Mouse (Mus musculus) CH12.LX (cell line): ENCODE measurements around the gene Arfip1. TPM values are rescaled to one million over a fixed set of nuclear protein-coding genes. Genes with fewer than 3 reads are reported as not detected.
"Not testable (repeated sequence)": the region's sequence is repeated elsewhere in the genome, so short reads cannot be mapped to it uniquely, and the experiment has no call there.

ENCODE experiments used
- DNase-seq: peaks from one replicate; pipeline ENCODE4 v3.0.0-alpha.2; 2013; ENCODE audit errors: extremely low read depth
- H3K27ac ChIP-seq: 2 replicates; pipeline ENCODE4 v1.5.1; 2012; ENCODE audit warnings: low read depth, mild to moderate bottlenecking, control low read depth, moderate library complexity; ENCODE audit not compliant: insufficient read depth
- H3K27me3 ChIP-seq: replicated peaks from 2 replicates; pipeline ENCODE3; 2012; ENCODE audit warnings: inconsistent platforms
- H3K36me3 ChIP-seq, 2 experiments: replicated peaks in 1 of 2; 2 replicates each; pipeline versions ENCODE3 to v1.6.1; 2012; ENCODE audit warnings: inconsistent platforms in 1 of 2, low read length in 1 of 2, mild to moderate bottlenecking in 1 of 2, mixed read lengths in 1 of 2, moderate library complexity in 1 of 2; ENCODE audit not compliant: control insufficient read depth in 1 of 2, insufficient read depth in 1 of 2
- H3K4me1 ChIP-seq, 2 experiments: 2 replicates each; pipeline ENCODE4 v1.6.1; 2012; ENCODE audit warnings: inconsistent platforms in 1 of 2, moderate library complexity in 1 of 2; ENCODE audit not compliant: insufficient read depth in 2 of 2, control insufficient read depth in 1 of 2
- H3K4me2 ChIP-seq: 2 replicates; pipeline ENCODE4 v1.6.1; 2012; ENCODE audit warnings: low read depth, mild to moderate bottlenecking, control low read depth; ENCODE audit not compliant: poor library complexity, insufficient read depth, severe bottlenecking
- H3K4me3 ChIP-seq, 3 experiments: fragments of 150-350 bp in 1 of 3; sonication (generic) in 1 of 3; replicated peaks in 1 of 3; 2 replicates each; pipeline versions ENCODE3 to v1.5.1; 2011 to 2012; ENCODE audit warnings: low read depth in 2 of 3, low read length in 2 of 3, mild to moderate bottlenecking in 2 of 3, moderate library complexity in 2 of 3, control low read depth in 1 of 3, improper control_type of control experiment in 1 of 3, inconsistent platforms in 1 of 3, mixed read lengths in 1 of 3; ENCODE audit not compliant: poor library complexity in 1 of 3
- H3K79me2 ChIP-seq: replicated peaks from 2 replicates; pipeline ENCODE4 v1.6.1; 2012; ENCODE audit warnings: mild to moderate bottlenecking, moderate library complexity; ENCODE audit not compliant: control insufficient read depth, poor library complexity, insufficient read depth, severe bottlenecking; ENCODE audit errors: extremely low read depth
- H3K9ac ChIP-seq: 2 replicates; pipeline ENCODE4 v1.6.1; 2012; ENCODE audit warnings: low read depth, mild to moderate bottlenecking, control low read depth, moderate library complexity; ENCODE audit not compliant: insufficient read depth
- H3K9me3 ChIP-seq: replicated peaks from 2 replicates; pipeline ENCODE3; 2012; ENCODE audit warnings: low read length, inconsistent platforms, mixed read lengths
- BHLHE40 ChIP-seq: IDR thresholded peaks from 2 replicates; pipeline ENCODE4 v1.6.1; 2011; ENCODE audit warnings: mild to moderate bottlenecking, low read depth, low read length, improper control_type of control experiment
- CTCF ChIP-seq, 2 experiments: IDR thresholded peaks in 1 of 2; conservative IDR thresholded peaks in 1 of 2; 2 replicates each; pipeline ENCODE4 v1.5.1; 2011 to 2012; ENCODE audit warnings: low read depth in 2 of 2, low read length in 2 of 2, improper control_type of control experiment in 1 of 2, inconsistent platforms in 1 of 2, mild to moderate bottlenecking in 1 of 2, moderate library complexity in 1 of 2
- ELF1 ChIP-seq: IDR thresholded peaks from 2 replicates; pipeline ENCODE4 v1.6.1; 2014; ENCODE audit warnings: low read depth, mild to moderate bottlenecking, inconsistent platforms, low read length, improper control_type of control experiment
- ETS1 ChIP-seq: conservative IDR thresholded peaks from 2 replicates; pipeline ENCODE4 v1.6.1; 2012; ENCODE audit warnings: low read depth, mild to moderate bottlenecking, inconsistent platforms, low read length, improper control_type of control experiment, moderate library complexity
- IRF4 ChIP-seq: IDR thresholded peaks from 2 replicates; pipeline ENCODE4 v1.6.1; 2014; ENCODE audit warnings: low read depth, mild to moderate bottlenecking, inconsistent platforms, low read length, improper control_type of control experiment
- MAX ChIP-seq: IDR thresholded peaks from 2 replicates; pipeline ENCODE4 v1.6.1; 2011; ENCODE audit warnings: low read length, improper control_type of control experiment
- PAX5 ChIP-seq: IDR thresholded peaks from 2 replicates; pipeline ENCODE4 v1.6.1; 2012; ENCODE audit warnings: low read length, inconsistent platforms, mixed read lengths
- POLR2AphosphoS2 ChIP-seq: IDR thresholded peaks from 2 replicates; pipeline ENCODE4 v1.6.1; 2011; ENCODE audit warnings: low read depth, low read length, improper control_type of control experiment
- RAD21 ChIP-seq: IDR thresholded peaks from 2 replicates; pipeline ENCODE4 v1.6.1; 2011; ENCODE audit warnings: low read depth, mild to moderate bottlenecking, low read length, improper control_type of control experiment, moderate library complexity
- RCOR1 ChIP-seq: conservative IDR thresholded peaks from 2 replicates; pipeline ENCODE4 v1.6.1; 2012; ENCODE audit warnings: low read depth, mild to moderate bottlenecking, inconsistent platforms, low read length, improper control_type of control experiment
- SIN3A ChIP-seq: IDR thresholded peaks from 2 replicates; pipeline ENCODE4 v1.6.1; 2012; ENCODE audit warnings: low read length, improper control_type of control experiment, inconsistent platforms
- SMC3 ChIP-seq: IDR thresholded peaks from 2 replicates; pipeline ENCODE4 v1.6.1; 2011; ENCODE audit warnings: low read depth, low read length, improper control_type of control experiment
- ZC3H11A ChIP-seq: IDR thresholded peaks from 2 replicates; pipeline ENCODE4 v1.6.1; 2012; ENCODE audit warnings: low read depth, mild to moderate bottlenecking, inconsistent platforms, low read length, improper control_type of control experiment
- ZKSCAN1 ChIP-seq: IDR thresholded peaks from 2 replicates; pipeline ENCODE4 v1.6.1; 2012; ENCODE audit warnings: low read depth, inconsistent platforms, low read length, improper control_type of control experiment, borderline replicate concordance
- ZMIZ1 ChIP-seq: IDR thresholded peaks from 2 replicates; pipeline ENCODE4 v1.6.1; 2012; ENCODE audit warnings: low read depth, mild to moderate bottlenecking, inconsistent platforms, low read length, improper control_type of control experiment
- ZNF384 ChIP-seq: IDR thresholded peaks from 2 replicates; pipeline ENCODE4 v1.6.1; 2012; ENCODE audit warnings: low read depth, low read length, improper control_type of control experiment, inconsistent platforms
- dilution Hi-C: fragments of 300-500 bp; cut with MboI; formaldehyde crosslinking; loops from 2 replicates; pipeline ENCODE4 v1.14.3; 2020; ENCODE audit warnings: low sequenced_read_pairs; ENCODE audit not compliant: extremely low pct_unique_long_range_greater_than_20kb, extremely low pct_ligation_motif_present
- in situ Hi-C: fragments of 300-500 bp; cut with MboI; formaldehyde crosslinking; loops from 3 replicates; pipeline ENCODE4 v1.14.3; 2019; ENCODE audit warnings: low sequenced_read_pairs, low pct_ligation_motif_present, low pct_unique_long_range_greater_than_20kb, mixed read lengths
- polyA plus RNA-seq: library from polyadenylated mRNA; unstranded; fragments of >175 nt; gene quantifications from 2 replicates; pipeline ENCODE4 v1.2.1, GENCODE M21; 2012; ENCODE audit warnings: low read depth; ENCODE audit not compliant: insufficient read length
- total RNA-seq, 2 experiments: library from RNA; depleted of rRNA; stranded (reverse); fragments of 300-350 nt in 1 of 2; fragments of >200 nt in 1 of 2; gene quantifications; 2 replicates each; pipeline ENCODE4 v1.2.3; 2012 to 2014

Arfip1 gene
- total and polyA plus RNA-seq, 3 experiments = 29.6 to 66.5 (median 36.8) TPM

DNA sequence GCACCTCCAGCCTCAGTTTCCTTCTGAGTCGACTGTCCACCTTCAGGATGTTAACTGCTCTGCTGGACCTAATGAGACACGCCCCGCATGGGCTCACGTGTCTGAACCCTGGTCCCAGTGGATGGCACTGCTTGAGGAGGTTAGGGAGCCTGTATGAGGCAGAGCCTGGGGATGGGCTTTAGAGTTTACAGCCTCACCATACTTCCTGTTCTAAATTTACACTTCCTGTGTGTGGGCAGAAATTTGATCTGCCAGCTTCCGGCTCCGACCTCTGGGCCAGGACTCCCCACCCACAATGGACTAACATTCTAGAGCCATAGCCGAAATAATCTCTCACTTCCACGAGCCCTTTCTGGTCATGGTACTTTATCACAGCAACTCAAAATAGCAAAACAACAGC, 35.2 kb downstream of the Arfip1 start:
- Histone ChIP-seq H3K4me1 (peaks cover 0 to 9% of the 10 kb centered on the region in 2 experiments; a peak in 2 of 4 replicates), H3K4me3 (no peak overlapping the region)
- peak; percentile 54 for DNase-seq

DNA sequence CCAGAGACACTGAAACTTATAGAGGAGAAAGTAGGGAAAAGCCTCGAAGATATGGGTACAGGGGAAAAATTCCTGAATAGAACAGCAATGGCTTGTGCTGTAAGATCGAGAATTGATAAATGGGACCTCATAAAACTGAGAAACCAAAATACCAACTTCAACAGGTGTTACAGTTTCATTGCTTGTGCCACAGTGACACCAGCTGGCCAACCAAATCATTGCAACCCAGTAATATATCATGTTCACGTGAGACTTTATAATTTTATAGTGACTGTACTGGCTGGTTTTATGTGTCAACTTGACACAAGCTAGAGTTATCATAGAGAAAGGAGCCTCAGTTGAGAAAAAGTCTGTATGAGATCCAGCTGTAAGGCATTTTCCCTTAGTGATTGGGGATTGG, 40.0 kb downstream of the Arfip1 start:
- H3K27ac ChIP-seq, H3K79me2 ChIP-seq, H3K4me3 ChIP-seq, H3K27me3 ChIP-seq, H3K9me3 ChIP-seq, dilution Hi-C loops, H3K4me2 ChIP-seq, H3K4me1 ChIP-seq, H3K9ac ChIP-seq: not testable (repeated sequence)
- in situ Hi-C loops = loop anchor here (25.0 kb wide), 1 partner anchor 380 kb away; the partner anchor contains the start of genes Gm6525 and Mnd1
- TF ChIP-seq IRF4 (0 out of 2 replicates have a peak, but pooled peaks have one; percentile 14), CTCF (conservative IDR thresholded peaks at IDR 0.05 in 1 of 2, IDR thresholded peaks at IDR 0.05 in 1 of 2; ENCODE audit: low read depth in 2 of 2, low read length in 2 of 2) (peak in 1 of 2 experiments; percentile 84; a peak in 3 of 4 replicates), RAD21 (peak; percentile 79), ZC3H11A (peak; percentile 25; the same call in 1 of the 2 replicates), SMC3 (peak; percentile 73), BHLHE40 (peak; percentile 75)
- peak; percentile 43 for DNase-seq
- peaks cover 0 to 17% of the 10 kb centered on the region in 2 experiments for H3K36me3 ChIP-seq

More for the DNA sequence above, 35.2 kb downstream of the Arfip1 start:
- Histone ChIP-seq H3K79me2 (peaks cover 5% of the 10 kb centered on the region; the same call in 1 of the 2 replicates), H3K27ac (no peak overlapping the region), H3K27me3 (no peaks in the 10 kb centered on the region), H3K9ac (no peak overlapping the region), H3K4me2 (no peak overlapping the region)
- dilution Hi-C loops = no loop called here
- in situ Hi-C loops = loop anchor here (25.0 kb wide), 1 partner anchor 385 kb away; the partner anchor contains the start of genes Gm6525 and Mnd1
- TF ChIP-seq RCOR1 (no peak), SIN3A (no peak), ZKSCAN1 (no peak), ELF1 (no peak), ETS1 (no peak), ZMIZ1 (no peak), POLR2AphosphoS2 (no peak), IRF4 (no peak), MAX (no peak), PAX5 (no peak), ZNF384 (no peak)
- TF ChIP-seq, all 38 proteins: peak for 0
- Histone ChIP-seq H3K9me3 (no peaks in the 10 kb centered on the region), H3K36me3 (peaks cover 0 to 12% of the 10 kb centered on the region in 2 experiments)
